Mouse (Mus musculus): ENCODE data around the gene Lyrm7. TPM values are rescaled to one million over a fixed set of nuclear protein-coding genes. Genes with fewer than 3 reads are reported as not detected.

The Lyrm7 gene
- polyA plus RNA-seq, 1 experiment from 2014 or later, result 17.6 TPM

DNA sequence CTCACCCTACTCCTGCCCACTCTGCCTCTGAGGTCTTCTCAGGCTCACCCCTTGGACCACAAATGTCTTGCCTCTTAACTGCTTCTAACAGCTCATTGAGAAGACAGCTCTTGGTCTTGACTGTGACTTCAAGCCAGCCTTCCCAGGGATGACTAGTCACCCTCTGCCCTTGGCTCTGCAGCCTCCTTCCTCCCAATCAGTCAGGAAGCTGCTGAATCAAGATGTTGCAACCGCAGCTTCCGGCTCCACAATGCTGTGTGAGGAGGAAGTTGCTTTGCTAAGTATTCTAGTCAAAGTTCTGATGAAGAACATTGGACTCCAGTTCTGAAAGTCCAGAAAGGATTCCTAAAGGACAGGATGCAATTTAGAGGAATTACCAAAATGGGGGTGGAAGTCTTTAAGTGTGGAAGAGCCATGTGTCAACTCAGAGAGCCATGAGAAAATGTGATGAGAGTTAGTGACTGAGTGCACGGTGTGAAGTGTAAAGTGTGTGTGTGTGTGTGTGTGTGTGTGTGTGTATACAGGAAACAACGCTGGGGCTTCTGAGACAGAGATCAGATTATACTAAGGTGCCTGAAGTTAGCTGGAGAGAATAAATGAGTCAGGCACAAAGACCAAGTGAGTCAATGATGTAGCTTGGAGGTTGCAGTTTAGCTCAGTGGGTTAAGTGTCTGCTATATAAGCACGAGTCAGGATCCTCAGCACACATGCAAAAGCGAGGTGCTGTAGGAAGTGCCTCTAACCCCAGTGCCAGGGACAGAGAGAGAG, 58.7 kb downstream of the Lyrm7 start:
- no peak overlapping the region for H3K9ac ChIP-seq (replicated peaks; ENCODE audit: low read depth, low read length)
- H3K27me3 ChIP-seq (replicated peaks; ENCODE audit: control insufficient read depth, insufficient read depth, low read length), result no peaks in the 10 kb centered on the region
- no peaks in the 10 kb centered on the region for H3K9me3 ChIP-seq (ENCODE audit: control insufficient read depth, low read length)
- H3K4me1 ChIP-seq (replicated peaks; ENCODE audit: control insufficient read depth, insufficient read depth, low read length), result no peaks in the 10 kb centered on the region
- no peak for ATAC-seq
- H3K27ac ChIP-seq (ENCODE audit: low read length), result no peak overlapping the region
- H3K4me2 ChIP-seq (ENCODE audit: low read length), result no peak overlapping the region
- no peaks in the 10 kb centered on the region for H3K36me3 ChIP-seq (ENCODE audit: control insufficient read depth, insufficient read depth)
- 85% methylated on average over 6 of the region's 6 CpGs for WGBS
- no peak overlapping the region for H3K4me3 ChIP-seq (replicated peaks; ENCODE audit: low read length)

DNA sequence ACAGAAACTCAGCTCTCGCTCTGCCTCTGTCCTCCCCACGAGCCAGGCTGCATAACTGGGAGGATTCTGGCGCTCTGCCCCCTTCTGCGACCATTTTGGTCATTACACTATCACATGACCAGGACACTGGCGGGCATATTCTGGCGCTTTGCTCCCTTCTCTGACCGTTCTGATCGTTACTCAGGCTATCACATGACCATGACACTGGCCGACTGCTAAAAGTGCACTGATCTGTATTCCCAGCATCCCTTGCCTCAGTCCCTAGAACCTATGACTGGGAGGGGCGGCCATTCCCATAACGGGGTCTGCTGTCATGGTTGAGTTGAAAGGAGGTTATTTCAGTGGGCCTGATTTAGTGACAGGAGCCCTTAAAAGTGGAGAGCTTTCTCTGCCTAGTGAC, 64.2 kb downstream of the Lyrm7 start:
- Histone ChIP-seq H3K9me3 (ENCODE audit: control insufficient read depth, low read length) (no peaks in the 10 kb centered on the region), H3K27me3 (replicated peaks; ENCODE audit: control insufficient read depth, insufficient read depth, low read length) (no peaks in the 10 kb centered on the region), H3K36me3 (ENCODE audit: control insufficient read depth, insufficient read depth) (no peaks in the 10 kb centered on the region), H3K9ac (replicated peaks; ENCODE audit: low read depth, low read length) (no peak overlapping the region), H3K4me3 (replicated peaks; ENCODE audit: low read length) (no peak overlapping the region), H3K27ac (ENCODE audit: low read length) (no peak overlapping the region), H3K4me2 (ENCODE audit: low read length) (no peak overlapping the region), H3K4me1 (replicated peaks; ENCODE audit: control insufficient read depth, insufficient read depth, low read length) (no peaks in the 10 kb centered on the region; the same call in 1 of the 2 replicates)
- ATAC-seq, result no peak
- 80% methylated on average over 11 of the region's 11 CpGs for WGBS

DNA sequence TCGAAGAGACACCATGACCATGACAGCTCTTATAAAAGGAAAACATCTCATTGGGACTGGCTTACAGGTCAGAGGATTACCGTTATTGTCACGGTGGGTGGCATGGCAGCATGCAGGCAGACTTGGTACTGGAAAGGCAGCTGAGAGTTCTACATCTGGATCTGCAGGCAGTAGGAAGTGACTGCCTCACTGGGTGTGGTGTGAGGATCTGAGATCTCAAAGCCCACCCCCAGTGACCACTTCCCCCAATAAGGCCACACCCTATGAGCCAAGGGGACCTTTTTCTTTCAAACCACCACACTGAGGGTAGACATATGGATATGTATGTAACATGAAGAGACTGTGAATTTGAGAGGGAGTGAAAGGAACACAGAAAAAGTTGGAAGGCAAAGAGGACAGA, 66.0 kb downstream of the Lyrm7 start:
- Histone ChIP-seq H3K4me1 (replicated peaks; ENCODE audit: control insufficient read depth, insufficient read depth, low read length) (no peaks in the 10 kb centered on the region; the same call in 1 of the 2 replicates), H3K9ac (replicated peaks; ENCODE audit: low read depth, low read length) (no peak overlapping the region), H3K4me2 (ENCODE audit: low read length) (no peak overlapping the region), H3K36me3 (ENCODE audit: control insufficient read depth, insufficient read depth) (no peaks in the 10 kb centered on the region), H3K4me3 (replicated peaks; ENCODE audit: low read length) (no peak overlapping the region), H3K27ac (ENCODE audit: low read length) (no peak overlapping the region), H3K9me3 (ENCODE audit: control insufficient read depth, low read length) (no peaks in the 10 kb centered on the region), H3K27me3 (replicated peaks; ENCODE audit: control insufficient read depth, insufficient read depth, low read length) (no peaks in the 10 kb centered on the region)
- WGBS, result 91% methylated on average over 3 of the region's 3 CpGs
- no peak for ATAC-seq

- H3K27ac ChIP-seq (ENCODE audit: low read length), result no peak overlapping the region
- H3K4me1 ChIP-seq (replicated peaks; ENCODE audit: control insufficient read depth, insufficient read depth, low read length), result no peaks in the 10 kb centered on the region; the same call in 1 of the 2 replicates
- H3K27me3 ChIP-seq (replicated peaks; ENCODE audit: control insufficient read depth, insufficient read depth, low read length), result no peaks in the 10 kb centered on the region
- no peak overlapping the region for H3K9ac ChIP-seq (replicated peaks; ENCODE audit: low read depth, low read length)
- ATAC-seq, result no peak
- H3K4me2 ChIP-seq (ENCODE audit: low read length), result no peak overlapping the region
- no peak overlapping the region for H3K4me3 ChIP-seq (replicated peaks; ENCODE audit: low read length)
- 62% methylated on average over 1 of the region's 1 CpGs for WGBS
- no peaks in the 10 kb centered on the region for H3K9me3 ChIP-seq (ENCODE audit: control insufficient read depth, low read length)
- no peaks in the 10 kb centered on the region for H3K36me3 ChIP-seq (ENCODE audit: control insufficient read depth, insufficient read depth)
These were observed 67.5 kb downstream of the Lyrm7 start for GRCm38 (mm10) chr11:54793173-54793572.

DNA sequence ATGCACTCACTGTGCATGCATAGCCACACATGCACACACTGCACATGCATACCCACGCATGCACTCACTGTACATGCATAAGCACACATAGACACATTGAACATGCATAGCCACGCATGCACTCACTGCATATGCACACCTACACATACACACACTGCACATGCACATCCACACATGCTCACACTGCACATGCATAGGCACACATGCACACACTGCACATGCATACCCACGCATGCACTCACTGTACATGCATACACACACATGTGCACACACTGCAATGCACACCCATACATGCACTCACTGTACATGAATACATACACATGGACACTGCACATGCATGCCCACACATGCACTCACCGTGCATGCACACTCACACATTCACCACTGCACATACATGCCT, 69.3 kb downstream of the Lyrm7 start:
- no peak overlapping the region for H3K27ac ChIP-seq (ENCODE audit: low read length)
- no peak for ATAC-seq
- no peaks in the 10 kb centered on the region; the same call in none of the 2 replicates for H3K4me1 ChIP-seq (replicated peaks; ENCODE audit: control insufficient read depth, insufficient read depth, low read length)
- H3K27me3 ChIP-seq (replicated peaks; ENCODE audit: control insufficient read depth, insufficient read depth, low read length), result no peaks in the 10 kb centered on the region
- WGBS, result 95% methylated on average over 4 of the region's 4 CpGs
- no peak overlapping the region for H3K9ac ChIP-seq (replicated peaks; ENCODE audit: low read depth, low read length)
- H3K9me3 ChIP-seq (ENCODE audit: control insufficient read depth, low read length), result no peaks in the 10 kb centered on the region
- H3K4me3 ChIP-seq (replicated peaks; ENCODE audit: low read length), result no peak overlapping the region
- no peak overlapping the region for H3K4me2 ChIP-seq (ENCODE audit: low read length)
- no peaks in the 10 kb centered on the region for H3K36me3 ChIP-seq (ENCODE audit: control insufficient read depth, insufficient read depth)

DNA sequence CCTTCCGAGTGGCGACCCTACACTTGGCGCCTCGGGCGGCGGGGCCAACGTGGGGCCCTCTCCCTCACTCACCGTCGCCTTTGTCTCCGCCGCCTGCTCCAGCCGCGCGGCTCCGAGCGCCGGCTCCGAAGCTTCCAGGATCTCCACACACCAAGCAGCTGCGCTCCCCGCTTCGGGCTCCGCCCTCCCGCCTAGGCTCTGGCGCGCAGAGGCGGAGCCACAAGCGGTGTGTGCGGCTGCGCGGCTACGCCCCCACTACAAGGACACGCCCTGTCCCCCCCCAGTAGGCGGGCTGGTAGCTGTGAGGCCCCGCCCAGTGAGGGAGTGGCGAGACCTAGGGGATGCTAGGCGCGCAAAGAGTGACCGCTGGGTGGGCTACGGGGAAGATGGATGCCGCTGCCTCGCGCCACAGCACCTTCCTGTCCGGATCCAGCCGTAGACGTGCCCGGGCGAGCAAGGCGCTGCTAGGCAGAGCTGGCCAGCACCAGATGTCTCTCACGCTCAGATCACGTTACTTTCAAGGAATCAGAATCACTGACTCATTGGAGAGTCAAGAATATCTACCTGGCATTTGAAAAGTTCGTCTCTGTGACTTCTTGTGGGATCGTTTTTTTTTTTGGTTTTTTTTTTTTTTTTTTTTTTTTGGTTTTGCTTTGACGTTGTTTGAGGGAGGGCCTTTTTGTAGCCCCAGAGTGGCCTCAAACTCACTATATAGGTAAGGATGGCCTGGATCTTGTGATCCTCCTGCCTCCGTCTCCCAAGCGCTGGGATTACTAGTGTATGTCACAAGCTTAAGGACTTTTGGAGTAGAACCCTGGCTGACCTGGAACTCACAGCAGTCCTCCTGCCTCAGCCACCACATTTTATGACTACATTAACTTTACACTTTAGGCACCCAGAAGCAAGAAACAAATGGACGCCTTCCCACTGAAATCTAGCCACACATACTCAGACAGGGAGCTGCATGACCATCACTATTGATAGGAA, 72.9 kb downstream of the Lyrm7 start, which contains the start of gene Cdc42se2:
Gene Cdc42se2 (minus strand): TSS at position 188 of the 987 bp plus-strand sequence.
- H3K27me3 ChIP-seq (replicated peaks; ENCODE audit: control insufficient read depth, insufficient read depth, low read length), result no peaks in the 10 kb centered on the region
- peak within 1 kb of the TSS; percentile 77 for H3K4me2 ChIP-seq (ENCODE audit: low read length)
- H3K36me3 ChIP-seq (ENCODE audit: control insufficient read depth, insufficient read depth), result no peaks in the 10 kb centered on the region
- peak; percentile 99 for ATAC-seq
- peak within 1 kb of the TSS; percentile 99 for H3K27ac ChIP-seq (ENCODE audit: low read length)
- 4% methylated on average over 56 of the region's 56 CpGs for WGBS
- H3K9me3 ChIP-seq (ENCODE audit: control insufficient read depth, low read length), result no peaks in the 10 kb centered on the region
- peak within 1 kb of the TSS; percentile 99 for H3K4me3 ChIP-seq (replicated peaks; ENCODE audit: low read length)
- H3K4me1 ChIP-seq (replicated peaks; ENCODE audit: control insufficient read depth, insufficient read depth, low read length), result peaks cover 13% of the 10 kb centered on the region
- peak within 1 kb of the TSS; percentile 99 for H3K9ac ChIP-seq (replicated peaks; ENCODE audit: low read depth, low read length)

GRCm38 (mm10) chr11:54786858-54787487, 73.7 kb downstream of the Lyrm7 start:
- Histone ChIP-seq H3K27ac (ENCODE audit: low read length) (peak overlapping the region; percentile 99), H3K4me1 (replicated peaks; ENCODE audit: control insufficient read depth, insufficient read depth, low read length) (peaks cover 13% of the 10 kb centered on the region), H3K9ac (replicated peaks; ENCODE audit: low read depth, low read length) (peak overlapping the region; percentile 99), H3K9me3 (ENCODE audit: control insufficient read depth, low read length) (no peaks in the 10 kb centered on the region), H3K4me2 (ENCODE audit: low read length) (peak overlapping the region; percentile 77), H3K27me3 (replicated peaks; ENCODE audit: control insufficient read depth, insufficient read depth, low read length) (no peaks in the 10 kb centered on the region), H3K36me3 (ENCODE audit: control insufficient read depth, insufficient read depth) (no peaks in the 10 kb centered on the region), H3K4me3 (replicated peaks; ENCODE audit: low read length) (peak overlapping the region; percentile 99)
- under 1% methylated on average over 53 of the region's 54 CpGs for WGBS
- peak; percentile 43 for ATAC-seq

DNA sequence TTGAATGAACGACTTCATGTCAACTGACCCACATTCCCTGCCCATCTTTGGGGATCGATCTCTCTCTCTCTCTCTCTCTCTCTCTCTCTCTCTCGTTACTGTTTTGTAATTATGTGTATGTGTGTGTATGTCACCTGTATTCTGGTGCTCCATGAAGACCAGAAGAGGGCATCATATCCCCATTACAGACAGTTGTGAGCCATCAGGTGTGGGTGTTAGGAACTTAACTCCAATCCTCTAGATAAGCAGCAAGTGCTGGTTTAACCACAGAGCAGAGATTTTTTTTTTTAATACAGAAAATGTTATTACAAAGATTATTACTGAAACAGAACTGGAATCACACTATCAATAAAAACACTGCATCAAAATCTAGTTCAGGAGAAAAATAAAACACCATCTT, 75.2 kb downstream of the Lyrm7 start:
- Histone ChIP-seq H3K4me3 (replicated peaks; ENCODE audit: low read length) (no peak overlapping the region), H3K4me1 (replicated peaks; ENCODE audit: control insufficient read depth, insufficient read depth, low read length) (peaks cover 13% of the 10 kb centered on the region)

GRCm38 (mm10) chr11:54784436-54784835, 76.3 kb downstream of the Lyrm7 start:
- Histone ChIP-seq H3K27me3 (replicated peaks; ENCODE audit: control insufficient read depth, insufficient read depth, low read length) (no peaks in the 10 kb centered on the region), H3K4me1 (replicated peaks; ENCODE audit: control insufficient read depth, insufficient read depth, low read length) (peaks cover 13% of the 10 kb centered on the region), H3K4me3 (replicated peaks; ENCODE audit: low read length) (no peak overlapping the region), H3K9ac (replicated peaks; ENCODE audit: low read depth, low read length) (no peak overlapping the region), H3K4me2 (ENCODE audit: low read length) (no peak overlapping the region), H3K27ac (ENCODE audit: low read length) (no peak overlapping the region), H3K9me3 (ENCODE audit: control insufficient read depth, low read length) (no peaks in the 10 kb centered on the region), H3K36me3 (ENCODE audit: control insufficient read depth, insufficient read depth) (no peaks in the 10 kb centered on the region)
- no peak for ATAC-seq
- 94% methylated on average over 3 of the region's 3 CpGs for WGBS

More for the DNA sequence above, 75.2 kb downstream of the Lyrm7 start:
- 79% methylated on average over 3 of the region's 3 CpGs for WGBS
- Histone ChIP-seq H3K36me3 (ENCODE audit: control insufficient read depth, insufficient read depth) (no peaks in the 10 kb centered on the region), H3K9ac (replicated peaks; ENCODE audit: low read depth, low read length) (no peak overlapping the region), H3K9me3 (ENCODE audit: control insufficient read depth, low read length) (no peaks in the 10 kb centered on the region), H3K27me3 (replicated peaks; ENCODE audit: control insufficient read depth, insufficient read depth, low read length) (no peaks in the 10 kb centered on the region), H3K27ac (ENCODE audit: low read length) (no peak overlapping the region), H3K4me2 (ENCODE audit: low read length) (peak overlapping the region; percentile 13; the same call in 1 of the 2 replicates)
- ATAC-seq, result no peak
